Mouse (Mus musculus) CH12F3 (cell line): ENCODE data around the gene Mre11a.
"Not testable (repeated sequence)": the region's sequence is repeated elsewhere in the genome, so short reads cannot be mapped to it uniquely, and the experiment has no call there.

Source experiments
- in situ Hi-C: fragments of 300-500 bp; cut with MboI; formaldehyde crosslinking; loops from 2 replicates; pipeline ENCODE4 v1.14.3; 2020; ENCODE audit warnings: low sequenced_read_pairs

Mre11a gene

DNA sequence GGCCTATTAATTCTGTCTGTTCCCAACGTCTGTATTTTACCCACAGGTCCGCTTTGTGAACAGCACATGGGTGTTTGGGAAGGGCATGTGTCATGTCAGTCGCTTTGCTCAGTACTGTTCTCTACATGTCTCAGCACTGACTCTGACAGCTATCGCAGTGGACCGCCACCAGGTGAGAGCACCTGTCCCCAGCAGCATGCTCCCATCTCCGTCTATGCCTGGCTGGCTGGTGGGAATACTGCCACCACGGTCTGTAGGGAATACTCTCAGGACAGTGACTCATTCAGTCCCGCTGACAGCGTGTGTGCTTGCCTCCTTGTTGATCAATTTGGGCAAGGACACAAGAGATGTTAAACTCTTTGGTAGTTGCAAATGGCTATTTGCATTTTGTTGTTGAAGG lies 80.3 kb downstream of the Mre11a start:
- in situ Hi-C loops, result loop anchor here (10.0 kb wide), 1 partner anchor 150 kb away; no protein-coding TSS in a partner anchor

DNA sequence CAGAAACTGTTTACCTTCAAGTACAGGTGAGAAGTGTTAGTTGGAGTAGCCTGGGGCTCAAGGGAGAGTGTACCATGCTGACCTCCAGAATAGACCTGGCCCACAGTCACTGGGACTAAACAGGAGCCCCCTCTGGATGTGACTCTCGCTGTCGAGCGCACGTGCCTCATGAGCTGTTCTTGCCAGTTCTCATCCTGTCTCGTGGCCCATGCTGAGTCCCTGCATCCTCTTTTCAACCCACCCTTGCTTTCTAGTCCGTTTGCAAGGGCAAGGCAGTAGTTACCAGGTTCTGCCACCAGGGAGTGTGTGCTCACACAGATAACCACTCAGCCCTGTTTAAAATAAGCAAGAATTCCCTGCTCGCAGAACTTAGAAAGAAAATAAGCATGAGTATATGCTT lies 82.5 kb downstream of the Mre11a start:
- in situ Hi-C loops, result loop anchor here (10.0 kb wide), 1 partner anchor 148 kb away; no protein-coding TSS in a partner anchor

DNA sequence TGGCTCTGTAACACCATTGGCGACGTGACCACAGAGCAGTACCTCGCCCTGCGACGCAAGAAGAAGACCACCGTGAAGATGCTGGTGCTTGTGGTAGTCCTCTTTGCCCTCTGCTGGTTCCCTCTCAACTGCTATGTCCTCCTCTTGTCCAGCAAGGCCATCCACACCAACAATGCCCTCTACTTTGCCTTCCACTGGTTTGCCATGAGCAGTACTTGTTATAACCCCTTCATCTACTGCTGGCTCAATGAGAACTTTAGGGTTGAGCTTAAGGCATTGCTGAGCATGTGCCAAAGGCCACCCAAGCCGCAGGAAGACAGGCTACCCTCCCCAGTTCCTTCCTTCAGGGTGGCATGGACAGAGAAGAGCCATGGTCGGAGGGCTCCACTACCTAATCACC lies 83.9 kb downstream of the Mre11a start:
- in situ Hi-C loops, result loop anchor here (10.0 kb wide), 1 partner anchor 146 kb away; no protein-coding TSS in a partner anchor

DNA sequence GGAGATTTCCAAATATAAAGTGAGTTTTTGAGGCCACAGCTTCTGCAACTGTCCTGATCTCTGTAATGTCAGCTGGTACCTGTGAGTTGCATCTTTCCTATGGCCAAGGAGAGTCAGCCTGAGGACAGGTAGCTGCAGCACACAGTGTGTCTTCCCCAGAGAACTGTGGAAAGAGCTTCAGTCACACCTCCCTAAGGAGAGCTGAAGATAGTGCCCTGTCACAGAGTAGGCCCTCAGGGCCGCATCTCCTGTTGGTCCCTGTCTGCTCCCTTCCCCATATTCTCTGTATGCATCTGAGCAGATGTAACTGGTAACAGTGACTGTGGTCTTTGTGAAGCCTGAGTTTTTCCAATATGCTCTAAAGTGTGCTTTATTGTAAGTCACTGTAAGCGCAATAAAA lies 85.9 kb downstream of the Mre11a start:
- in situ Hi-C loops, result no loop called here

DNA sequence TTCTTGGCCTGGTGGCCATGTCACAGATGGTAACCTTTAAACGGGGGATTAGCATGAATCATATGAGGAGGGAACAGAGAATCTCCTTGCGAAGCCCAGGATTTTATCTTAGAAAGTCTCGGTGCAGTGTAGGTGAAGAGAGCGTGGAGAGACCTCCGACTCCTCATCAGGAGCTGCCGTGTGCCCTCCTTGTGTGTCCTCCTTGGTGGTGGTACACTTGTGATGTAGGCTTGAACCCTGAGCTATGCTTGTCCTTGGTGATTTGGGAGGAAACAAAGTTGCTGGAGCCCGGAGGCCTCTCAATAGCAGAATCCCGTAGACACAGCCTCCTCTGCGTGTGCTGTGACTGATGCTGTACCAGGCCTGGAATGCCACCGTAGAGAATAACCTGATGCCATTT lies 86.3 kb downstream of the Mre11a start:
- in situ Hi-C loops, result no loop called here

DNA sequence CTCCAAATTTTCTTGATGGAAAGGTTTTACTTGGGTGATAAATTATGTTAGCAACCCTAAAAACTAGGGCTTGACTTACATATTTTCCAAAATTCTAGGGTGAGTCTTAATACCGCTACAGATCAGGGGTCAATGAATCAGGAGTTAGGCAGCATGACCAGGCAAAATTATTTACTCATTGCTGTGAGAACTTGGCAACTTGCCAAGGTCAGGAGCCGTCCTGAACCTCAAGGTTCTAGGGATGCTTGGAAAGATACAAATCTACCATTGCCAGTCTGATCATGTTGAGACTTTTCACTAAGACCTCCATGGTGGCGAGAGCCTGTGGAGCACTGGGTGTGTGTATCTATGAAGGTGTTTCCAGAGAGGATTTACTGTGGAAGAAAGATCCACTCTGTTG lies 87.1 kb downstream of the Mre11a start:
- in situ Hi-C loops, result no loop called here

DNA sequence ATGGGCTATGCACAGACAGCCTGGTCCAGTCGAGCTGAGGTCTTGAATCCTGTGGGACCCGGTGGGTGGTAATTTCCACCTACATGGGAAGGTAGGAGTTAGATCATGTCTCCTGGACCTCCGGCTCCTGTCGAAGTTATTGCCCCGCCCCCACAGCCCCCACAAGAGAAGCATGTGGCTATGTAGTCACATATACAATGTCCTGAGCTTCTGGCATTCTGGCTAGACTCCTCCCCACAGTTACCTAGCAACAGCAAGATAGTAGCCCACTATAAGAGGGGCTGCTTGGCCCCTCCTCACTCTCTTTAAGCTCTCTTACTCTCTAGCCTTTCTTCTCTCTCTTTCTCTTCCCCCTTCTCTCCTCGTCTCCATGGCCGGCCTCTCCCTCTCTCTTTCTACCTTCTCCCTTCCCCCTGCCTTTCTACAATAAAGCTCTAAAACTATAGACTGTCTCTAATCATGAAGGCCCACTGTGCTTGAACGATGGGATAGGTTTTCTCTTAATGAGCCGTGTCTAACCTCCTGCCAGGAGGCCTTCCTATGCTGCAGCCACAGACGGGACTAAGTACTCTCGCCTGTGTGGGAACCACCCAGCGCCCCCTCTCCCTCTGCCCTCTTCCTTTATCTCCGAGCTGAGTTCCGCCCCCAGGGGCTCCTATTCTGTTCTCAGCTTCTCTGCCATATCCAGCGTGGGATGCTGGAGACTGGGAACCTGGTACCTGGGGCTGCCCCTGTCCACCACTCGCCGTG lies 87.9 kb downstream of the Mre11a start:
- in situ Hi-C loops, result no loop called here

DNA sequence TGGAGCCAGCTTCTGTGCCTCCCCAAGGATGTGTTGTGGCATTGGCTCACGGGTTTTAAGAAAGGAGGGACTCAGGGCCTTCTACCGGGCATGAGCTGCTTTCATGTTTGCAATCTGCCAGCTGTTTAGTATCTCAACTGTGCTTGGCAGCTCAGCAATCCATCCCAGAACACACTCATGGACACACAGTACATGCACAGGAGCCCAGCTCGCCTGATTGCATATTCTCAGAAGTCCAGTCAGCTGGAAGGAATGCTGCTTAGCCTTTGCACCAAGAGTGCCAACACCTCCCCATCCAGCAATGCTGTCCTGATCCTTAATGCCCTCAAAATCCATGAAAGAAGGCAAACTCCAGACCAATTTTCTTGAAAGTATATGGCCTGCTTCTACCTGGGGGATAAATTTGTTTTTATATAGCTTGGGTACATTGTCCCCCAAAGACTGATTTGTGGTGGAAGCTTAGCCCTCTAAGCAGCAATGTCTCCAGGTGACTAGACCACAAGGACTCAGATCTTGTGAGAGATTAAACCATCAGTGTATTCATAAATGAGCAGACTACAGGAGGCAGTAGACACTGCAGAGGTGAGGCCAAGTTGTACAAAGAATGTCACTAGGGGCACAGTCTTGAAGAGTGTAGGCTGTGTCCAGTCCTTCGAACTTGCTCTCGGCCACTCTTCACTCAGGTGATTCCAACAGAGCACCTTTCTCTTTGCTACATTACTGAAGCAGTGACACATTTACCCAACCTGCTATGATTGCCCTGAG lies 91.5 kb downstream of the Mre11a start:
- in situ Hi-C loops, result no loop called here

DNA sequence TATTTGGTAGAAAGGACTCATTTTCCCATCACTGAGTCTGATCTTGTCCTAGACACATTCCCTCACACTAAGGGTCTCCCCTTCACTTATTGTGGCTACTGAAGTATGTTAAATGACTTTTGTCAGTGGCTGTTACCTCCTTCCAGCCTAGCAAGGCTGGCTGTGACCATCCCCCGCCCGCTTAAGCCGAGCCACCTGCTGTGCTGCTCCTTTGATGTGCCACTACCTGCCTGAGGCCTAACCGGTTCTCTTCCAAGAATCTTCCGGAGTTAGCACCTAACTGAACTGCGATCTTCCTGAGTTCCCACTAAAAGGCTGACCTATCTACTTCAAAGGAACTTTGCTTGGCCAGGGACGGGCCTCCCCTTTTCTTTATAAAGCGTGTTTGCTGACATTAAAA lies 92.1 kb downstream of the Mre11a start:
- in situ Hi-C loops, result not testable (repeated sequence)

DNA sequence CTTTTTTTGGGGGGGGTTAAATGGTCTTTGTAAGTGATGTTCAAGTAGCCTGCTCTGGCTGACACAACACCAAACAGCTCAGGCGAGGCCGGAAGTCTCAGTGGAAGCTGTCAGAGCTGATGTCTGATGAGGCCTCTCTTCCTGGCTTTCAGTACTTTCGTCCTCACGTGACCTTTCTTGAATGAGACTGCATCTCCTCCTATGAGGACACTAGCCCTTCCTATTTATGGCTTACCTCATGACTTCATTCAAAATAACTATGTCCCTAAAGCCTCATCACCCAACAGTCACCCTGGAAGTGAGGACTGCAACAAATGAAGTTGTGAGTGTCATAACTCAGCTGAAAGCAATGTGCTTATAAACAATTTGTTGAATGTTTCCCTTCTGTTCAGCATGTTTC lies 100.2 kb downstream of the Mre11a start:
- in situ Hi-C loops, result no loop called here

DNA sequence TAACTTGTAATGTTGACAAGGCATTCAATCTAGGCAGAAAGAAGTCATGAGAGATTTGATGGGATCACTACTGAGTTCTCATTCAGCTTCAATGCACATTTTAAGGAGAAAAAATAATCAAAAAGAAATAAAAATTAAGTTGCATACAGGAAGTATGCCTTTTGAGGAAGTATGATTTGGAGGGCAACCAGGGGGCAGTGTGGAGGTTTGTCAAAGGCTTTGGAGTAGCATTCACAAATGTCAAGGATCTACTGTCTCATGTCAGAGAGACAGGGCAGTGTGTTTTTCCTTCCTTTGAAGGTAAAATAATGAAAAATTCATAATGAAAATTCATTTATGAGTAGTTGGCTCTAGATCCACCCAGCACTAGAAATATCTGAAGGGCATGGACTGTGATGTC lies 100.7 kb downstream of the Mre11a start:
- in situ Hi-C loops, result no loop called here

DNA sequence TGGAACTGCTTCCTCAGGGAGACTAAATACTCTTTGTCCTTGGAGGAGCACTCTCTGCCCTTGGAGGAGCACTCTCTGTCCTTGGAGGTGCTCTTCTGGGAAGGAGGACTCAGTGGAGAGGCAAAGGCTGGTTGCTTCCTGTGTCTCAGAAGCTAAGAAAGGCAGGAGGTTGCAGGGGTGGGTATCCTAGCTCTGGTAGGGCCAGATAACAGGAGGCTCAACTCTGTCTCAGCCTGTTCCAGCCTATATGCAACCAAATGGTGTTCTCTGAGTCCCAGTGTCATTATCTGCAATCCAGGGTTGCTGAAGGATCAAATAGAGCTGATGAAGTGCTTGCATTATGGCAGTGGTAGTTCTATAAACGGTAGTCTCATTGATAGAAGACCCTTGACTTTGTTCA lies 101.5 kb downstream of the Mre11a start:
- in situ Hi-C loops, result no loop called here
